Mouse (Mus musculus) erythroblast, embryonic 14.5 days (primary cell): Measurements from ENCODE around the gene Cemip.

Source experiments
- GATA1 ChIP-seq: IDR thresholded peaks from 2 replicates; pipeline ENCODE4 v1.6.1; 2012; ENCODE audit warnings: low read length, inconsistent platforms, mixed read lengths
- TAL1 ChIP-seq: IDR thresholded peaks from 3 replicates; pipeline ENCODE4 v1.6.1; 2012; ENCODE audit warnings: low read length, inconsistent platforms, mixed read lengths

DNA sequence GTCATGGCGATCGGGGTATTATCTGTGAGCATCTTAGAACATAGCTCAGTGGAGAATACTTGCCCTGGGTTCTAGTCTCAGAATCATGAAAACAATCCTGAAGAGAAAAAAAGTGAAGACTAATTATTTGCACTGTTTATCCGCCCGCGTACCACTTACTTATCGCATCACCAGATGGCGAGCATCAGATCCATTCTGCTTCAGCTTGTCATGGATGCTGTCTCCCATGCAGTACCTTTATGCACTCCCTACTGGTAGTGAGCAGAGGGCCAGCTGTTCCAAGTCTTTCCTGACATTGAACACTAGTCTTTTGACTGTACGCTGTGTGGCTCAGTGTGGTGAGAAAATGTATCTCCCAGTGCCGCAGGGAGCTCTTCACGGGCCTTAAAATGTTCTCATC lies 47.7 kb downstream of the Cemip start:
- TF ChIP-seq TAL1 (no peak), GATA1 (no peak)
